Mouse (Mus musculus) layer of hippocampus, postnatal 14 days (tissue): ENCODE results near the gene Tmem252. TPM values are rescaled to one million over a fixed set of nuclear protein-coding genes. Genes with fewer than 3 reads are reported as not detected.
"Not testable (repeated sequence)": the region's sequence is repeated elsewhere in the genome, so short reads cannot be mapped to it uniquely, and the experiment has no call there.

Source experiments
- DNase-seq, 2 experiments: peaks; one replicate each; pipeline ENCODE4 v3.0.0; 2021 to 2022; ENCODE audit warnings: low spot score in 2 of 2, mixed read lengths in 1 of 2
- total RNA-seq, 2 experiments: library from RNA; stranded (reverse); gene quantifications; 2 replicates each; pipeline ENCODE4 v1.2.3; 2021

The Tmem252 gene
- total RNA-seq, 2 experiments from 2014 or later: 0.52 to 1.2 TPM

DNA sequence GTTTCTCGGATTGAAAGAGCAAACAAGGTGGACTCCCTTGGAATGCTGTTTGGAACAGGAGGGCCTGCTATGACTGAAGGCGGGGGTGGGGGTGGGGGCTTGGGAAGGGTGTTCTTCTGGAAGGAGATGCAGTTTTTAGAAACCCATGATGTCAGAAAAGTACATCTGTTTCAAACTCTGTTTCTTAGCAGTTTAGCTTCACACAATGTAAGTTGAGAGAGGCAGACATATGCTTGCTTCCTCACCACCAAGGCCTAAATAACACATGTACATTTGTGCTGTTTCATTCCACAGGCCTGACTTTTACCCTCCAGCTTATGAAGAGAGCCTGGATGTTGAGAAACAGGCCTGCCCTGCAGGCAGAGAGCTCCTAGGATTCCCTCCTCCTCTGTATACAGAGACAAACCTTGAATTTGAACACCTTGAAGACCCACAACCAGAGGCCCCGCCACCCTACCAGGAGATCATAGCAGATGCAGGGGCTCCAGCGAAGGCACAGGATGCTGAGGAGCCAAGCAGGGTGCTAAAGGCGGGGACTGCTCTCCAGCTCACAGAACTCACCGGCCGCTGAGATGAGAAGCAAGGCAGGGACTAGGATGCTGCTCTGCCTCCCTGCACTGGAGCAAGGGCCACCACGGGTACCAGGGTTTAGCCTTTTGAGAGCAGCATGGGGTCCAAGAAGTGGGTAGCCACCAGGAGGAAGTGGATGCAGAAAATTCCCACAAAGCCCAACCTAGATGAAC lies 3.6 kb downstream of the Tmem252 start:
- DNase-seq: no peak

DNA sequence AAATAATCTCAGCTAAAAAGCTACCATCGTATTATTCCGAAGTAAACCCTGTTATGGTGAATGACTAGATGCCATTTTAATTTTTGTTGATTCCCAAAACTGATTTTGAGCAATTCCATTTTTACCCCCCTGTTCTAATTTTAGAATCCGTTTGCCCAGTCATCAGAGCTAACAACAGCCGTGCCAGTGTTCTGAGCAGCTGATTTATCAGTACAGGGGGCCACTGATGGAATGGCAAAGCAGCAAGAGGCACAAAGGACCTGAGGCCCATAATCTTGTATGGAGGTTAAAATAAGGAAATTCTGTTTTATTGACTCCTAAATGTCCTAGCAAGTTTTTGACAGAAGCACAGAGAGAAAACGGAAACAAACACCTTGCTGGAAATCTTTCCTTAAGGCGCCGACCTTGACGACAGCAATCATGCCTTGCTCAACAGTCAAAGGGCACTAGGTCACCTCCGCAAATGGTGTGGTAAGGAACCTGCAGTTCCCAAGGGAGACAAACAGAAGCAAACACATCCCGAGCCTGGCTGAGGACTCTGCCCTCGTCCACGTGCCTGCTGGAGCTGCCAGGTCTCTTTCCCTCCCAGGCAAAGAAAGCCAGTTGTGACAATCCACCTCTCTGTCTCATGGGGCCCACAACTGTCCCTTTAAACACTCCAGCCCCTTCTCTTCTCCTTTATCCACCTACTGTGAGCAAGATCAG lies 9.4 kb downstream of the Tmem252 start:
- DNase-seq: no peak

GRCm38 (mm10) chr19:24686411-24686810 lies 12.6 kb downstream of the Tmem252 start:
- DNase-seq: no peak

GRCm38 (mm10) chr19:24688327-24688726 lies 14.5 kb downstream of the Tmem252 start:
- no peak for DNase-seq

- no peak for DNase-seq
Measured at GRCm38 (mm10) chr19:24689531-24689930, 15.7 kb downstream of the Tmem252 start.

DNA sequence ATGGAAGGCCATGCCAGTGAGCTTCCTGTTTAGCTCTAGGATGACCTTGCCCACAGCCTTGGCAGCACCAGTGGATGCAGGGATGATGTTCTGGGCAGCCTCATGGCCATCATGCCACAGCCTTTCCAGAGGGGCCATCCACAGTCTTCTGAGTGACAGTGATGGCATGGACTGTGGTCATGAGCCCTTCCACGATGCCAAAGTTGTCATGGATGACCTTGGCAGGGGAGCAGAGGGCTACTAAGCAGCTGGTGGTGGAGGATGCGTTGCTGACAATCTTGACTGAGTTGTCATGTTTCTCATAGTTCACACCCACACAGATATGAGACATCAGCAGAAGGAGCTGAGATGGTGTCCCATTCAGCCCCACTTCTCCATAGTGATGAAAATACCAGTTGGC lies 18.9 kb downstream of the Tmem252 start:
- no peak for DNase-seq

- no peak for DNase-seq
Measured at GRCm38 (mm10) chr19:24697946-24698345, 24.1 kb downstream of the Tmem252 start.

DNA sequence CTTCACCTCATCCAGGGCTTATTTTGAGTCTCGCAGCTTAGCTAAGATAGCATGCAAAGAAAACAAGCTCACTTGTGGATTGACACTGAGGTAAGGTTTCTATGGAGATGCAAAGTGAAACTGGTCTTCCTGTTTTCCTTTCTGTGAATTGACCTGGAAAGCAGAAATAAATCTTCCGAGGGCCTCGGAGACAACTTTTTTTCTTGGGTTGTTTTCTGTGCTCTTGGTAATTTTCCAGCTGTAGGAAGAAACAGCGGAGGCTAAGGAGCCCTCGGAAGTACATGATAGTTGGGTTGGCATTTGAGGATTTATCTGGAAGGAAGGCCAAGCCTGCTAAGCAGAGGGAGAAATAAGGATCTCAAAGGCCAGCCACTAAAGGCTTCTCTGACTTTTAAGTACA lies 24.8 kb downstream of the Tmem252 start:
- no peak for DNase-seq

DNA sequence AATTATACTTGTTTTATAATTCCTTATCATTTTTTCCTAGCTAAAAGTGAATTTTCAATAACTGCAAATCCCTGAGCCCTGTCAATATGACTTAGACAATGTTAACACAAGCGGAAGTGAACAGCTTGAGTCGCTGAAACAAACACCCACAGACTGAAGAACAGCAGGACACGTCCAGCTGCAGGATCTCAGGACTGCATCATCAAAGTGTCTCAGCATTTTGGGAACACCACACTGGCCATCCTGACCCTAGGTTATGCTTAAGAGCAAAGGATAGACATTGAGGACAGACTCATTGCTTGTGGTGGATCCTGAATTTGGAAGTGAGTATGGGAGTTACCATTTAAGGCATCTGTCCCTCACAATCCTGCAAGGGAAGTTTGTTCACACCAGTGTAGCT lies 25.4 kb downstream of the Tmem252 start:
- no peak for DNase-seq

- DNase-seq: no peak
Measured at GRCm38 (mm10) chr19:24699910-24700309, 26.1 kb downstream of the Tmem252 start.

GRCm38 (mm10) chr19:24700664-24701063 lies 26.9 kb downstream of the Tmem252 start:
- no peak for DNase-seq

DNA sequence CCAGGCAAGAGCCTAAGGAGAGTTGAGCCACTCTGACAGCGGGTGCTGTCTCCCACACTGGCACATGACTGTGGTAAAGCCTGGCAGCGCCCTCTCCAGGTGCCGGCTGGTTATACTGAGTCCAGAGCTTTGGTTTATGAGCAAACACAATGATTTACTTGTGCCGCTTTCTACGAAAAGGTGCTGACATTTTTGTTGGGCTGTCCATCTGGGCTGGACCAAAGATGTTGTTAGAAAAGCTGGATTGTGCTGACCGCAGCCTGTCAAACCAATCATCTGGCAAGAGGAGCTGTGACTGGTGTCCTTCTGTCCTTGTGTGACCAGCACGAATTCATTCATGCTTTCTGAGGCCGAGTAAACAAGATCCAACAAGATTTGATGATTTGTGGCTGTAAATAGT lies 27.9 kb downstream of the Tmem252 start:
- DNase-seq: no peak

DNA sequence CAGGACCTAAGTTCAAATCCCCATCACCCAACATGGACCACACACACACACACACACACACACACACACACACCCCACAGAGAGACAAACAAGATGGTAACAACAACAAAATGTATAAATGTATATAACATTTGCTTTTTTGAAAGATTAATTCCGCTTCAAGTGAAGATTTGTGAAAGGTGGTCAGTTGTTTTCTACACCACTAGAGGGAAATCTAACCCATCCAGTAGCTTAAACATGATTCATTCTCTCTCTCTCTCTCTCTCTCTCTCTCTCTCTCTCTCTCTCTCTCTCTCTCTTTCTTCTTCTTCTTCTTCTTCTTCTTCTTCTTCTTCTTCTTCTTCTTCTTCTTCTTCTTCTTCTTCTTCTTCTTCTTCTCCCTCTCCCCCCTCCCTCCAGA lies 29.4 kb downstream of the Tmem252 start:
- not testable (repeated sequence) for DNase-seq

GRCm38 (mm10) chr19:24703680-24704079 lies 29.9 kb downstream of the Tmem252 start:
- no peak for DNase-seq

GRCm38 (mm10) chr19:24704326-24704725 lies 30.5 kb downstream of the Tmem252 start:
- peak in 1 of 2 experiments; percentile 37 for DNase-seq

- DNase-seq: peak in 1 of 2 experiments; percentile 47
Measured at GRCm38 (mm10) chr19:24705395-24705794, 31.6 kb downstream of the Tmem252 start.

DNA sequence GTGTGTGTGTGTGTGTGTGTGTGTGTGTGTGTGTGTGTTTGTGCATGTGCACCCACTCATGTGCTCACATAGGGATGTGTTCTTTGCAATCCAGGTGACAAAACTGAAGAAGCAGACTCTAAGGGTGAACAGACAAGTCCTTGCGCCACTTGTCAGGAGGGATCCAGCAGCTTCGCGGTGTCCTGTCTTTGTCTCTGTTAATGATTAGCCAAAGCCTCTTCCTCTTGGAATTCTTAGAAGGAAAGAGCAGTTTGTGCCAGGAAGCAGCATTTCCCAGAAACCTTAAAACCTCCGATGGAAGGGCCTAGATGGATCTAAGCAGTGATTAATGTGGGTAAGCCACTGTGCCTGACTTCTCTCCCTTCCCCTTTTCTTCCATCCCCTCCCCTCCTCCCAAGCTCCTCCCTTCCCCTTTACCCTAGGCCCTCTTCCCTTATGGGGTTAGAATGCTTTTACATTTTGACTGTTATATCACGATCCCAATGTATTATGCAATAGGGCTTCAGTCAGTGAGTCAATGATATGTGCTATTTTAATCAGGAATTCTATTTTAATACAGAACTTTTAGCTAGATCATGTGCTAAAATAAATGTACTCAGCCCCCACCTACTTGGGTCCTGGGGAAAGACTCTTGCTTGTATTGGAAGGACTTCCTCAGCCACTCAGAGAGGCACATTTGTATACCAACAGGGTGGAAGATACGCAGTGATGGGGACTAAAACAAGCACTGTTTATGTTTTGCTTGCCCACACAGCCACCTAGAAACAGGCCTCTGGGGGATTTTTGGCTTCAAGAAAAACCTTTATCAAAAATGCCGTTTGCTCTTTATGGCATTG lies 33.5 kb downstream of the Tmem252 start:
- DNase-seq: no peak

GRCm38 (mm10) chr19:24708032-24708431 lies 34.2 kb downstream of the Tmem252 start:
- no peak for DNase-seq

DNA sequence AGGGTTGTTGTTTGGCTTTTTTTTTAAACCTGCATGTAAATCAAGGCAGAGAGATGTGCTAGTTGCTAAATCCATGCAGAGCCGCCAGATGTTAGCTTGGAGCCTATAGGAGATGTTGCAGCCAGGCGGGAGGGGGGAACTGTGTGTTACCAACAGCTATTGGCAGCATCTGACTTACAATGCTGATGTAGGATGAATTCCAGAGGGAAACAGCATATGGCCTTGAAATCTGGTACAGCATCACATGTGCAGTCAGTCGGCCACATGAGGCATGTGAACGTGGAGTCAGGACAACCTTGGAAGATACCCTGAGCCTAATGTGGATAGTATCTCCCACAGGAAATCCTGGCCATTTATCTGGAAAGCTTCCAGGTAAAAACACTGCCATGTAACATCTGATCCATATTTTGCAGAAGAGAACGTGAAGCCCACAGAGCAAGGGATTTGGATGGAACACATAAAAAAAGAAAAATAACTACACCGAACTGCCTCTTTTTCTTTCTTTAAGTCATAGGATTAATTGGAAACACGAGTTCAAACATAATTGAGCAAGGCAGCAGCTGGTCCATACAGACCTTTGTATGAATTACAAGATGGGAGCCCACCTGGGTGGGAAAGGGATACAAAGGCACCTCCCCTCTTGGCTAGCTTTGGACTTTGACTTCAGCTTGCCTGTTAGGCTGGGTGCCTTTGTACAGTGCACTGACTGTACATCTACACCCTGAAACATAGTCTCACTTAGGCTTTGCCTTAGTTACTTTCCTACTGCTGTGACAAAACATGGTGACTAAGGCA lies 42.7 kb downstream of the Tmem252 start:
- DNase-seq: peak in 1 of 2 experiments; percentile 64

DNA sequence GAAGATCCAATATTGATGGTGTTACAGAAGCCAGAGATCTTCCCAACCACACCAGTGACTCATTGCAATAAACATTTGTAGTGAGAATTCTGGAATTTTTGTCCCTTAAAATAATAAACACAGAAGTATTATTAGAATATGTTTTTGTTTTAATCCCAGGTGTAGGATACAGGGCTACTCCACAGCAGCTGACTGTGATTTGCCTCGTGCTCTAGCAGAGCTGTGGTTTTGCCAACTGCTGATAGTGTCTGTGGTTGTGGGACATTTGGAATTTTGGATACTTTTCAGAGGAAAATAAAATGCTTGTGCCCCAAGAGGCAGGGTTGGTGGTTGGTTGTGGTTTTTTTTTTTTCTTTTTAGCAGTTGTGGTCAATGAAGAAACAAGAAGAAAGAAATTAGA lies 44.2 kb downstream of the Tmem252 start:
- no peak for DNase-seq

GRCm38 (mm10) chr19:24719504-24719903 lies 45.7 kb downstream of the Tmem252 start:
- DNase-seq: no peak
